Mouse (Mus musculus) liver, embryonic 12.5 days (tissue): ENCODE measurements around the gene Prr22. TPM values are rescaled to one million over a fixed set of nuclear protein-coding genes. Genes with fewer than 3 reads are reported as not detected.

Source experiments
- ATAC-seq: fragments of 200-750 bp; cut with Nextera tagmentation; 2 replicates; pipeline ENCODE4 v1.8.0; 2017; ENCODE audit warnings: moderate number of reproducible peaks, mild to moderate bottlenecking, moderate library complexity
- H3K27ac ChIP-seq: fragments of 300-500 bp; sonication (generic); 2 replicates; pipeline ENCODE4 v1.5.1; 2016; ENCODE audit warnings: mild to moderate bottlenecking
- H3K27me3 ChIP-seq: fragments of 300-500 bp; sonication (generic); replicated peaks from 2 replicates; pipeline ENCODE4 v1.6.1; 2016; ENCODE audit warnings: mild to moderate bottlenecking, moderate library complexity
- H3K36me3 ChIP-seq: fragments of 300-500 bp; sonication (generic); 2 replicates; pipeline ENCODE4 v1.6.1; 2016; ENCODE audit warnings: mild to moderate bottlenecking, moderate library complexity
- H3K4me1 ChIP-seq: fragments of 300-500 bp; sonication (generic); 2 replicates; pipeline ENCODE4 v1.6.1; 2016
- H3K4me2 ChIP-seq: fragments of 300-500 bp; sonication (generic); 2 replicates; pipeline ENCODE4 v1.6.1; 2016; ENCODE audit warnings: mild to moderate bottlenecking, moderate library complexity
- H3K4me3 ChIP-seq: fragments of 300-500 bp; sonication (generic); 2 replicates; pipeline ENCODE4 v1.5.1; 2016; ENCODE audit warnings: mild to moderate bottlenecking, moderate library complexity
- H3K9ac ChIP-seq: fragments of 300-500 bp; sonication (generic); 2 replicates; pipeline ENCODE4 v1.6.1; 2016; ENCODE audit warnings: mild to moderate bottlenecking, moderate library complexity
- H3K9me3 ChIP-seq: fragments of 300-500 bp; sonication (generic); replicated peaks from 2 replicates; pipeline ENCODE4 v1.6.1; 2016; ENCODE audit warnings: mild to moderate bottlenecking, moderate library complexity
- WGBS: fragments of 180-500 bp; shearing (Covaris S2); methylation state at CpG from one replicate; pipeline ENCODE4 v1.1.7; 2016; ENCODE audit not compliant: insufficient replicate concordance; 5-methylcytosine and 5-hydroxymethylcytosine counted together
- polyA plus RNA-seq: library from polyadenylated mRNA; unstranded; fragments of >200 nt; fragmentation: Nextera tagmentation; extraction: Ambion mirVana; gene quantifications from 2 replicates; pipeline ENCODE4 v1.2.1, GENCODE M21; 2016

The Prr22 gene
- polyA plus RNA-seq, 1 experiment from 2014 or later, result 1.1 TPM

- Histone ChIP-seq H3K4me1 (peaks cover 62% of the 10 kb centered on the region), H3K4me2 (peak overlapping the region; percentile 94), H3K36me3 (peaks cover 19% of the 10 kb centered on the region), H3K9ac (peak overlapping the region; percentile 83), H3K27ac (peak overlapping the region; percentile 94), H3K27me3 (peaks cover 7% of the 10 kb centered on the region; the same call in 1 of the 2 replicates), H3K4me3 (peak overlapping the region; percentile 61), H3K9me3 (no peaks in the 10 kb centered on the region)
- peak; percentile 20; the same call in 1 of the 2 replicates for ATAC-seq
- 22% methylated on average over 27 of the region's 27 CpGs for WGBS
Measured at GRCm38 (mm10) chr17:56762769-56763731, 7.0 kb upstream of the Prr22 start.

DNA sequence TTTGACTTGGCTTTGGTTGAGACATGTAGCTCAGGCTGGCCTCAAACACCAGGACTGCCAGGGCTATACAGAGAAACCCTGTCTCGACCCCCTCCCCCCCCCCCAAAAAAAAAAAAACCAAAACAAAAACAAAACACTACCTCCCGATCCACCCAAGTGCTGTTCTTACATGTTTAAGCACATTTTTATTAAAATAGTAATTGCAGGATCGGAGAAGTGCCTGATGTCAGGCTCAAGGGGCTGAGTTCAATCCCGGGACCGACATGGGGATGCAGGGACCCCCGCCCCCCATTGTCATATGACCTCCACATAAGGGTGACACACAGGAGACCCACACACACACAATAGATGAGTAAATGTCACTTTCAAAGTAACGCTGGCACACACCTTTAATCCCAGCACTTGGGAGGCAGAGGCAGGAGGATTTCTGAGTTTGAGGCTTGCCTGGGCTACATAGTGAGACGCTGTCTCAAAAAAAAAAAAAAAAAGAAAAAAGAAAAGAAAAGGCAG is 6.3 kb upstream of the Prr22 start:
- 51% methylated on average over 8 of the region's 8 CpGs for WGBS
- H3K27me3 ChIP-seq, result peaks cover 7% of the 10 kb centered on the region; the same call in 1 of the 2 replicates
- H3K9ac ChIP-seq, result peak overlapping the region; percentile 83
- no peak for ATAC-seq
- H3K4me3 ChIP-seq, result peak overlapping the region; percentile 73
- H3K4me1 ChIP-seq, result peaks cover 55% of the 10 kb centered on the region
- H3K27ac ChIP-seq, result peak overlapping the region; percentile 94
- H3K4me2 ChIP-seq, result peak overlapping the region; percentile 94
- peaks cover 26% of the 10 kb centered on the region for H3K36me3 ChIP-seq
- no peaks in the 10 kb centered on the region for H3K9me3 ChIP-seq

DNA sequence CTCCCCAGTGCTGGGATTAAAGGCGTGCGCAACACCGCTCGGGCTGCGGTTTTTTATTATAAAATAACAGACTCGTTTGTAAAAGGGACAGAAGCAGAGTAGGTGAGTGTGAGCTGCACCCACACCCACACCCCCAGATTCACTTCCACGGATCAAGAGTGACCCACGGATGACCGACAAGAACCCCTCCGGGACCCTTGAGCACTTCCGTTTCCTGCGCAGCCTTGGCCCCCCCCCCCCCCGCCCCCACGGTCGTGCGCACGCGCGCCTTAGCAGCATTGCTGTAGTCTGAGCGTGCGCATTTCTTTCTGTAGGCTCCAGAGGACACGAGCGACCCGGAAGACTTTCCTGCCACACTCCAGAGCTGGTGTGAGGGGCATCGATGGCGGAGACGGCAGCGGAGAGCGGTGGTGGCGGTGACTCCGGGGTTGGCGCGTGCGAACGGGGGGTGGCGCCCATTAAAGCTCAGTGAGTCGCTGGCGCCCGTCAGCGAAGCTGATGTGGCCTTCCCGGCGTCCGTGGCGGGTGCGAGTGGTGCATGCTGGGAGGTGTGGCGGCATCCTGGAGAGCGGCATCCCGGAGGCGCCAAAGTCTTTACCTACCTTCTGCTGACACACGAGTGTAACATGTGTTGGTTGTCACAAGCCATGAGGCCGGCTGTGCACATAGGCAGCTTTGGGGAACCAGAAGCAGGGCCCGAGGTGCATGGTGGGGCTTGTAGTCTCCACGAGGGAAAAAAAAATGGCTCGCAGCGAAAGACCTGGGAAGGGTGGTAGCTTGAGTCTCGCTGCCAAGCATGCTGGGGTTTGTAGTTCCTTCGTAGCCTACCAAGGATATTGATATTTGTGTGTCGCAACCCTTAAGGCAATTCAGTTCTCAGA is 5.3 kb upstream of the Prr22 start, which contains the start of gene Dus3l:
Dus3l (plus strand) TSS at position 284 of the 881 bp plus-strand sequence.
- H3K27me3 ChIP-seq, result peaks cover 7% of the 10 kb centered on the region; the same call in 1 of the 2 replicates

DNA sequence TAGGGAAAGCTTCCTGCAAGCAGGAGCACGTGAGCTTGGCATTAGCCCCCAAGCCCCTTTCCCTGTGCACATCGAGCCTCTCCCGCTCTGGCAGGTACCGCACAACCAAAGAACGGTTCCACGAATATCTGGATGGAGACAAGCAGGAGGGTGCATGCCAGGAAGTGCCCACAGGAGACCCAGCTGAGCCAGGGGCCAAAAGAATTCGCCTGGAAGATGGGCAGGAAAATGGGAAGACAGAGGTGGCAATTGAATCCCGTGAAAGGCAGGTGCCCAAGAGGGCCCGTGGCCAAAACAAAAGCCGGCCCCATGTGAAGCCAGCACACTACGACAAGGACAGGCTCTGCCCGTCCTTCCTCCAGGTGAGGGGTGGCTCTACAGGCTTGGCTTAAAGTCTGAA is 4.6 kb upstream of the Prr22 start:
- H3K4me1 ChIP-seq, result peaks cover 45% of the 10 kb centered on the region
- peaks cover 2% of the 10 kb centered on the region; the same call in 1 of the 2 replicates for H3K27me3 ChIP-seq
- 37% methylated on average over 12 of the region's 12 CpGs for WGBS
- peak overlapping the region; percentile 94 for H3K4me2 ChIP-seq
- H3K9me3 ChIP-seq, result no peaks in the 10 kb centered on the region
- peak overlapping the region; percentile 73 for H3K4me3 ChIP-seq
- H3K27ac ChIP-seq, result peak overlapping the region; percentile 94
- H3K9ac ChIP-seq, result peak overlapping the region; percentile 83
- peaks cover 43% of the 10 kb centered on the region for H3K36me3 ChIP-seq
- ATAC-seq, result no peak

More for the DNA sequence above, 5.3 kb upstream of the Prr22 start, which contains the start of gene Dus3l:
- Histone ChIP-seq H3K36me3 (peaks cover 35% of the 10 kb centered on the region), H3K27ac (peak within 1 kb of the TSS; percentile 94), H3K9me3 (no peaks in the 10 kb centered on the region), H3K4me1 (peaks cover 49% of the 10 kb centered on the region), H3K4me2 (peak within 1 kb of the TSS; percentile 94), H3K4me3 (peak within 1 kb of the TSS; percentile 73), H3K9ac (peak within 1 kb of the TSS; percentile 83)
- ATAC-seq, result peak; percentile 66
- 1% methylated on average over 56 of the region's 58 CpGs for WGBS

- Histone ChIP-seq H3K9ac (no peak overlapping the region), H3K4me3 (no peak overlapping the region), H3K36me3 (peaks cover 56% of the 10 kb centered on the region), H3K9me3 (no peaks in the 10 kb centered on the region), H3K4me1 (peaks cover 32% of the 10 kb centered on the region), H3K4me2 (no peak overlapping the region), H3K27me3 (no peaks in the 10 kb centered on the region), H3K27ac (no peak overlapping the region)
- 92% methylated on average over 27 of the region's 27 CpGs for WGBS
- ATAC-seq, result no peak
Measured at GRCm38 (mm10) chr17:56766631-56767405, 3.2 kb upstream of the Prr22 start.

GRCm38 (mm10) chr17:56767531-56768135 is 2.4 kb upstream of the Prr22 start:
- Histone ChIP-seq H3K4me1 (peaks cover 25% of the 10 kb centered on the region), H3K9ac (no peak overlapping the region), H3K36me3 (peaks cover 57% of the 10 kb centered on the region), H3K27me3 (no peaks in the 10 kb centered on the region), H3K9me3 (no peaks in the 10 kb centered on the region), H3K27ac (no peak overlapping the region), H3K4me2 (no peak overlapping the region), H3K4me3 (no peak overlapping the region)
- no peak for ATAC-seq
- WGBS, result 90% methylated on average over 29 of the region's 29 CpGs

GRCm38 (mm10) chr17:56768941-56769340 is 1.1 kb upstream of the Prr22 start:
- no peak overlapping the region for H3K9ac ChIP-seq
- WGBS, result 87% methylated on average over 11 of the region's 11 CpGs
- H3K9me3 ChIP-seq, result no peaks in the 10 kb centered on the region
- no peak overlapping the region for H3K4me3 ChIP-seq
- H3K4me1 ChIP-seq, result peaks cover 25% of the 10 kb centered on the region
- H3K36me3 ChIP-seq, result peaks cover 57% of the 10 kb centered on the region
- H3K27ac ChIP-seq, result no peak overlapping the region
- no peak for ATAC-seq
- no peak overlapping the region for H3K4me2 ChIP-seq
- no peaks in the 10 kb centered on the region for H3K27me3 ChIP-seq

- Histone ChIP-seq H3K9me3 (peaks cover 8% of the 10 kb centered on the region; the same call in 1 of the 2 replicates), H3K27me3 (no peaks in the 10 kb centered on the region), H3K36me3 (peaks cover 62% of the 10 kb centered on the region), H3K4me1 (peaks cover 20% of the 10 kb centered on the region), H3K4me3 (no peak overlapping the region), H3K27ac (no peak overlapping the region), H3K9ac (no peak overlapping the region), H3K4me2 (no peak overlapping the region)
- WGBS, result 83% methylated on average over 11 of the region's 11 CpGs
- no peak for ATAC-seq
Measured at GRCm38 (mm10) chr17:56777568-56777967, 7.5 kb downstream of the Prr22 start.

- H3K36me3 ChIP-seq, result peaks cover 75% of the 10 kb centered on the region
- peaks cover 8% of the 10 kb centered on the region; the same call in 1 of the 2 replicates for H3K9me3 ChIP-seq
- H3K4me3 ChIP-seq, result no peak overlapping the region
- no peak overlapping the region; the same call in 1 of the 2 replicates for H3K27ac ChIP-seq
- H3K4me1 ChIP-seq, result peaks cover 7% of the 10 kb centered on the region
- WGBS, result 66% methylated on average over 3 of the region's 3 CpGs
- H3K9ac ChIP-seq, result no peak overlapping the region
- no peaks in the 10 kb centered on the region for H3K27me3 ChIP-seq
- no peak overlapping the region for H3K4me2 ChIP-seq
- no peak for ATAC-seq
Measured at GRCm38 (mm10) chr17:56778779-56779362, 8.8 kb downstream of the Prr22 start.

DNA sequence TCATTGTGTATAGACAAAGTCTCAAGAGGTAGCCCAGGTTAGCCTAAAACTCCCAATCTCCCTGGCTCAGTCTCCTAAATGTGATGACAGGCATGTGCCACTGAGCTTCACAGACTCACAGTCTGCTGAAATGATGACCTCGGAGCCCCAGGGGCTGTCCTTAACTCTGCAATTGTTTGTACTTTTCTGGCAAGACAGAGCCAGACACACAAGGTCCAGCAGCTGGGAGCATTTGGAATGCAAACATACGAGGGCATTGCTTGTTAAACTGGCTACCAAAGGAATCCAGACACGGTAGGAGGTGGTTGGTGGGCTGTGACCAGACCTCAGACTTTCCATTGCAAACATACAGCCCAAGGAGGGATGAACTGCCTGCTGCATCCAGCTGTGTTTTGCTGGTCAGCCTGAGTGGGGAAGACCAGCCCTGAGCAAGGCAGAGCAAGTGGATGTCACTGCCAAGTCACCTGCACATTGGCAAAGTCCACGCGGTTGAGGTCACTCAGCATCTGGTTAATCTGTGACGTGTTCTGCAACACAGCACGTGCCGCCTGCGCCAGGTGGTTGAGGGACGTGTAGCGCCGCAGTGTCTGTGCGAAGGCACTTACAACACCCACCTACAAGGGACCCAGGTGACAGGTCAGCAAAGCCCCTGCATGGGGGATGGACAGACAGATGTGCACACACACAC is 10.4 kb downstream of the Prr22 start:
- Histone ChIP-seq H3K36me3 (peaks cover 90% of the 10 kb centered on the region), H3K4me3 (no peak overlapping the region), H3K4me1 (peaks cover 3% of the 10 kb centered on the region; the same call in 1 of the 2 replicates), H3K27ac (no peak overlapping the region), H3K27me3 (no peaks in the 10 kb centered on the region), H3K9me3 (peaks cover 8% of the 10 kb centered on the region; the same call in 1 of the 2 replicates), H3K9ac (no peak overlapping the region), H3K4me2 (no peak overlapping the region)
- WGBS, result 84% methylated on average over 13 of the region's 13 CpGs
- 0 out of 2 replicates have a peak, but pooled peaks have one; percentile 22 for ATAC-seq
